Mouse (Mus musculus): ENCODE measurements around the gene Six1. TPM values are rescaled to one million over a fixed set of nuclear protein-coding genes. Genes with fewer than 3 reads are reported as not detected.

Gene Six1
- polyA plus RNA-seq (2021; fragmentation: Nextera tagmentation) = 0.10 and 0.20 TPM in 2 replicates
- long read RNA-seq, experiment 1, partial matches to known transcripts = 0 of 1 reads
- long read RNA-seq, experiment 1, other reads (novel, unspliced or antisense) = 1 of 1 reads
- long read RNA-seq, experiment 2 = 0 reads

GRCm38 (mm10) chr12:73053668-73054241 lies at the start of gene Six1:
Gene Six1, minus strand, starts transcription at chr12:73053887.

Other genes starting within 250 kb of the Six1 start
- not detected in 2 replicates for gene Six6, start 114.0 kb downstream of the Six1 start, polyA plus RNA-seq (2021; fragmentation: Nextera tagmentation)
- 1.9 and 2.0 TPM in 2 replicates for gene 4930447C04Rik, start 113.1 kb downstream of the Six1 start, polyA plus RNA-seq (2021; fragmentation: Nextera tagmentation)
- 0.29 and 0.33 TPM in 2 replicates for gene Six4, start 59.6 kb upstream of the Six1 start, polyA plus RNA-seq (2021; fragmentation: Nextera tagmentation)
- gene Mnat1, start 69.8 kb upstream of the Six1 start, polyA plus RNA-seq (2021; fragmentation: Nextera tagmentation) = 12.7 and 15.5 TPM in 2 replicates
- 7.6 and 9.3 TPM in 2 replicates for gene Trmt5, start 232.8 kb upstream of the Six1 start, polyA plus RNA-seq (2021; fragmentation: Nextera tagmentation)
- 4.7 and 5.7 TPM in 2 replicates for gene Slc38a6, start 232.9 kb upstream of the Six1 start, polyA plus RNA-seq (2021; fragmentation: Nextera tagmentation)

Data from left cerebral cortex, adult 6 months (tissue).